Mouse (Mus musculus) lung, postnatal 4 days (tissue): Measurements from ENCODE around the gene Ogfod1.

Experiments used
- DNase-seq, 2 experiments: peaks; one replicate each; pipeline ENCODE4 v3.0.0; 2021

Ogfod1 gene

GRCm38 (mm10) chr8:94036944-94037524 is at the start of gene Ogfod1, which contains the start of gene Nudt21:
TSS of gene Ogfod1 (plus strand) at chr8:94037198.
TSS of gene Nudt21 (minus strand) at chr8:94037031.
- DNase-seq: peak; percentile 95

- DNase-seq: no peak
Observed at GRCm38 (mm10) chr8:93989739-93990138, 47.3 kb upstream of the Ogfod1 start.

- no peak for DNase-seq
Observed at GRCm38 (mm10) chr8:93998961-93999360, 38.0 kb upstream of the Ogfod1 start.

GRCm38 (mm10) chr8:94004139-94004538 is 32.9 kb upstream of the Ogfod1 start:
- DNase-seq: no peak

- DNase-seq: no peak
Observed at GRCm38 (mm10) chr8:94009243-94009845, 27.7 kb upstream of the Ogfod1 start.

- DNase-seq: no peak
Observed at GRCm38 (mm10) chr8:94010101-94010705, 26.8 kb upstream of the Ogfod1 start.

GRCm38 (mm10) chr8:94011076-94012012 is 25.7 kb upstream of the Ogfod1 start:
- DNase-seq: no peak

- DNase-seq: peak; percentile 79 to 87
Observed at GRCm38 (mm10) chr8:94012013-94012951, 24.7 kb upstream of the Ogfod1 start, which contains the start of gene Amfr. TSS of gene Amfr (minus strand) at chr8:94012842.

- no peak for DNase-seq
Observed at GRCm38 (mm10) chr8:94013026-94013612, 23.9 kb upstream of the Ogfod1 start.

GRCm38 (mm10) chr8:94023916-94024315 is 13.1 kb upstream of the Ogfod1 start:
- DNase-seq: no peak

- DNase-seq: no peak
Observed at GRCm38 (mm10) chr8:94029701-94030100, 7.3 kb upstream of the Ogfod1 start.

- no peak for DNase-seq
Observed at GRCm38 (mm10) chr8:94033601-94034000, 3.4 kb upstream of the Ogfod1 start.

GRCm38 (mm10) chr8:94035200-94035599 is 1.8 kb upstream of the Ogfod1 start:
- DNase-seq: no peak

GRCm38 (mm10) chr8:94036541-94036940 is 457 bp upstream of the Ogfod1 start:
- peak; percentile 74 to 80 for DNase-seq

- DNase-seq: peak in 1 of 2 experiments; percentile 9
Observed at GRCm38 (mm10) chr8:94037806-94038205, 808 bp downstream of the Ogfod1 start.

GRCm38 (mm10) chr8:94047845-94048244 is 10.8 kb downstream of the Ogfod1 start:
- DNase-seq: peak in 1 of 2 experiments; percentile 33

GRCm38 (mm10) chr8:94052696-94053095 is 15.7 kb downstream of the Ogfod1 start:
- no peak for DNase-seq

GRCm38 (mm10) chr8:94057157-94057854 is 20.3 kb downstream of the Ogfod1 start:
- peak in 1 of 2 experiments; percentile 60 for DNase-seq

GRCm38 (mm10) chr8:94066121-94066863 is 29.3 kb downstream of the Ogfod1 start:
- DNase-seq: no peak

GRCm38 (mm10) chr8:94068793-94069192 is 31.8 kb downstream of the Ogfod1 start:
- no peak for DNase-seq
